Mouse (Mus musculus) intestine, postnatal 0 days (tissue): ENCODE data around the gene Atf6. TPM values are rescaled to one million over a fixed set of nuclear protein-coding genes. Genes with fewer than 3 reads are reported as not detected.

Experiments used
- ATAC-seq: fragments of 200-750 bp; cut with Nextera tagmentation; 2 replicates; pipeline ENCODE4 v1.8.0; 2017; ENCODE audit warnings: mild to moderate bottlenecking, moderate TSS enrichment, moderate library complexity
- H3K27ac ChIP-seq: fragments of 300-500 bp; sonication (generic); 2 replicates; pipeline ENCODE4 v1.5.1; 2014; ENCODE audit warnings: mild to moderate bottlenecking, low read depth, low read length, moderate library complexity
- H3K27me3 ChIP-seq: fragments of 300-500 bp; sonication (generic); replicated peaks from 2 replicates; pipeline ENCODE4 v1.6.1; 2014; ENCODE audit warnings: low read length, mixed read lengths; ENCODE audit not compliant: control insufficient read depth, insufficient read depth
- H3K36me3 ChIP-seq: fragments of 300-500 bp; sonication (generic); 2 replicates; pipeline ENCODE4 v1.6.1; 2014; ENCODE audit warnings: mild to moderate bottlenecking, moderate library complexity; ENCODE audit not compliant: control insufficient read depth, insufficient read depth
- H3K4me1 ChIP-seq: fragments of 300-500 bp; sonication (generic); replicated peaks from 2 replicates; pipeline ENCODE4 v1.6.1; 2014; ENCODE audit warnings: antibody characterized with exemption, low read length, mixed read lengths; ENCODE audit not compliant: control insufficient read depth, insufficient read depth
- H3K4me2 ChIP-seq: fragments of 300-500 bp; sonication (generic); replicated peaks from 2 replicates; pipeline ENCODE4 v1.6.1; 2014; ENCODE audit warnings: low read depth, mild to moderate bottlenecking, moderate library complexity
- H3K4me3 ChIP-seq: fragments of 300-500 bp; sonication (generic); 2 replicates; pipeline ENCODE4 v1.5.1; 2014; ENCODE audit warnings: low read depth, low read length
- H3K9ac ChIP-seq: fragments of 300-500 bp; sonication (generic); 2 replicates; pipeline ENCODE4 v1.6.1; 2014; ENCODE audit warnings: mild to moderate bottlenecking, low read depth, low read length
- H3K9me3 ChIP-seq: fragments of 300-500 bp; sonication (generic); 2 replicates; pipeline ENCODE4 v1.6.1; 2016; ENCODE audit warnings: mixed run types; ENCODE audit not compliant: control insufficient read depth
- CTCF ChIP-seq: sonication (generic); IDR thresholded peaks from 2 replicates; pipeline ENCODE4 v1.5.1; 2016; ENCODE audit warnings: low read depth, mild to moderate bottlenecking, control low read depth, antibody characterized with exemption, moderate library complexity
- WGBS: fragments of 180-500 bp; shearing (Covaris S2); extraction: QIAGEN DNeasy Blood & Tissue Kit; methylation state at CpG from one replicate; pipeline ENCODE4 v1.1.7; 2014; 5-methylcytosine and 5-hydroxymethylcytosine counted together
- polyA plus RNA-seq: library from polyadenylated mRNA; unstranded; fragments of >200 nt; fragmentation: Nextera tagmentation; extraction: Ambion mirVana; gene quantifications from 2 replicates; pipeline ENCODE4 v1.2.1, GENCODE M21; 2015

Atf6 gene
- polyA plus RNA-seq, 1 experiment from 2014 or later, result 5.4 TPM

DNA sequence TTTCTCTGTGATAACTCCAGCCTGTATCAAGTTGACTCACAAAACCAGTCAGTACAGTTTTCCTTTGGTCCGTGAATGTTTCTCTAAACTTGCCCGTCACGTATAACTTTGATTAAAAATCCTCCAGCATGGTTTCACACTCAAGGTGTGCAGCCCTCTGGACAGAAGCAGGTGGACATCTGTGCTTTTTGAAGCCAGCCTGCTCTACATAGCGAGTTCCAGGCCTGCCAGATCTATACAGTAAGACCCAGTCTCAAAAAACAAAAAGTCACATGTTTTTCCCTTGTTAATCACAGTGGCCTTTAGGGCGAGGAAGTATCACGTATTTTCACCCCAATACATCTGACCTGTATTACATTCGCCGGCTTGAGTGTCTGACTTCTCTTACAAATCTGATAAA is 16.8 kb upstream of the Atf6 start:
- H3K36me3 ChIP-seq, result peaks cover 13% of the 10 kb centered on the region
- no peak for ATAC-seq
- H3K27ac ChIP-seq, result peak overlapping the region; percentile 95
- no peaks in the 10 kb centered on the region for H3K27me3 ChIP-seq
- H3K9ac ChIP-seq, result peak overlapping the region; percentile 47; the same call in 1 of the 2 replicates
- H3K9me3 ChIP-seq, result no peaks in the 10 kb centered on the region
- peak overlapping the region; percentile 68 for H3K4me3 ChIP-seq
- 10% methylated on average over 8 of the region's 8 CpGs for WGBS
- TF ChIP-seq CTCF, result no peak
- H3K4me2 ChIP-seq, result peak overlapping the region; percentile 70
- no peaks in the 10 kb centered on the region for H3K4me1 ChIP-seq

GRCm38 (mm10) chr1:170882915-170883485 is 15.4 kb upstream of the Atf6 start:
- H3K4me1 ChIP-seq, result no peaks in the 10 kb centered on the region
- WGBS, result 38% methylated on average over 5 of the region's 5 CpGs
- peak overlapping the region; percentile 70 for H3K4me2 ChIP-seq
- peak overlapping the region; percentile 68 for H3K4me3 ChIP-seq
- H3K9me3 ChIP-seq, result no peaks in the 10 kb centered on the region
- no peaks in the 10 kb centered on the region for H3K27me3 ChIP-seq
- no peak for TF ChIP-seq CTCF
- peak; percentile 69 for ATAC-seq
- peak overlapping the region; percentile 95 for H3K27ac ChIP-seq
- H3K9ac ChIP-seq, result 0 out of 2 replicates have a peak overlapping the region, but pooled peaks have one; percentile 22
- H3K36me3 ChIP-seq, result peaks cover 23% of the 10 kb centered on the region

DNA sequence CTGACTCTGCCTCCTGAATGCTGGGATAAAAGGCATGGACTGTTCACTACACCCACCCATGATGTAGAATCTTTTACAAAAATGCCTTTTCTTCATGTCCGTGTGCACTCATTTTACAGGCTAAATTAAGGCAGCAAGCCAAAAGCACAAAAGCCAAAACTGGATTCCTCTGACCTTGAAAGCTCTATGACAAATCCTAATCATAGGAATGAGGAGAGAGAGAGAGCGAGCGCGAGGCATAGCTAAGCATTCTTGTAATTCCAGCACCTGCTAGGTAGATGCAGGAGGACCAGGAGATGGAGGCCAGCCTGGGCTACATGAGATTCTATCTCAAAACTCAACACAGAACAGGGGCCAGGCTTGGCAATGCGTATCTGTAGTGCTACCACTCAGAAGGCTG is 9.3 kb upstream of the Atf6 start:
- no peak overlapping the region for H3K9ac ChIP-seq
- no peaks in the 10 kb centered on the region for H3K4me1 ChIP-seq
- H3K4me3 ChIP-seq, result no peak overlapping the region
- H3K27ac ChIP-seq, result no peak overlapping the region
- H3K27me3 ChIP-seq, result no peaks in the 10 kb centered on the region
- no peaks in the 10 kb centered on the region for H3K9me3 ChIP-seq
- no peak for ATAC-seq
- WGBS, result 91% methylated on average over 5 of the region's 5 CpGs
- no peak for TF ChIP-seq CTCF
- H3K36me3 ChIP-seq, result peaks cover 27% of the 10 kb centered on the region
- no peak overlapping the region for H3K4me2 ChIP-seq

DNA sequence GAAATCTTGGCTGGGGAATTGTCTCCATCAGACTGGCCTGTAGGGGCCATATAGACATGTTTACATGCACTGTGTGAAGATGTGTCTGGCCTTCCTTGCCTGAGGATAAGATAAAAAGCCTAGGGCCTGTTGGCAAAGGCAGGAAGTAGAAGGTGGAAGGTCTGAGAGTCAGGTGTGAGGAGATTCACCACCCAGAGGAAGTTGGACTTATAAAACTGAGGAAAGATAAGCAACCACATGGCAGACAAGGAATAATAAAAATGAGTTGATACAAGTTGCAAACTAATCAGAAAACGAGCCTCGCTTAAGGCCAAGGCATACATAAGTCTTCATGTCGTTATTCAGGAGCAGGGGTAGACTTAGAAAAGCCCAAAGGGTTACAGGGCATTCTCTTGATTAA is 8.1 kb upstream of the Atf6 start:
- Histone ChIP-seq H3K27ac (0 out of 2 replicates have a peak overlapping the region, but pooled peaks have one; percentile 15), H3K9ac (no peak overlapping the region), H3K4me1 (no peaks in the 10 kb centered on the region), H3K27me3 (no peaks in the 10 kb centered on the region), H3K9me3 (no peaks in the 10 kb centered on the region), H3K4me2 (no peak overlapping the region), H3K36me3 (peaks cover 26% of the 10 kb centered on the region), H3K4me3 (no peak overlapping the region)
- 44% methylated on average over 3 of the region's 3 CpGs for WGBS
- peak; percentile 67 for ATAC-seq
- 0 out of 2 replicates have a peak, but pooled peaks have one; percentile 16 for TF ChIP-seq CTCF

- H3K4me2 ChIP-seq, result no peak overlapping the region
- H3K9me3 ChIP-seq, result no peaks in the 10 kb centered on the region
- H3K9ac ChIP-seq, result no peak overlapping the region
- no peak for ATAC-seq
- H3K27me3 ChIP-seq, result no peaks in the 10 kb centered on the region
- H3K27ac ChIP-seq, result no peak overlapping the region
- H3K4me1 ChIP-seq, result no peaks in the 10 kb centered on the region
- 87% methylated on average over 2 of the region's 2 CpGs for WGBS
- H3K36me3 ChIP-seq, result 0 out of 2 replicates have a peak, but pooled peaks cover 5% of the 10 kb centered on the region
- H3K4me3 ChIP-seq, result no peak overlapping the region
- peak; percentile 50 for TF ChIP-seq CTCF
Measured at GRCm38 (mm10) chr1:170871961-170872360, 4.4 kb upstream of the Atf6 start.

DNA sequence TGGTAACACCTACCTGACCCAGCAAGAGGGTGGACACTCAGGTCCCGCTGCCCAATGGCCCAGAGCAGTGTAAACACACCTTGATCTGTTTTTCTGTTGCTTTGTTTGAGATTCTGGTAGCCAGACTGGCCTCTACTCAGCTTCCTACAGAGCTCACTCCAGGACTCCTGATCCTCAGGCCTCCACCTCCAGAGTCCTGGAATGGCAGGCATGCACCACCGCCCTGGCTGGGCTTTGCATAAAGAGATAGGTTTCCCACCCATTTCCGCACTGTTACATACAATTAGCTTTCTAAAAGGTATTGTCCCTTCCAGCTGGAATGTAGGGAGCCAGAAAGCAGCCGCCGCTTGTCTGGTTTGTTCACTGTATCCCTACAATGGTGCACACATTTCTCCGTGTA is 3.8 kb upstream of the Atf6 start:
- Histone ChIP-seq H3K9ac (no peak overlapping the region), H3K27me3 (no peaks in the 10 kb centered on the region), H3K4me1 (no peaks in the 10 kb centered on the region), H3K9me3 (no peaks in the 10 kb centered on the region), H3K36me3 (0 out of 2 replicates have a peak, but pooled peaks cover 5% of the 10 kb centered on the region), H3K27ac (no peak overlapping the region), H3K4me3 (no peak overlapping the region), H3K4me2 (no peak overlapping the region)
- no peak for ATAC-seq
- 90% methylated on average over 6 of the region's 6 CpGs for WGBS
- no peak for TF ChIP-seq CTCF
